Mouse (Mus musculus): Measurements from ENCODE around the gene Fam78a. TPM values are rescaled to one million over a fixed set of nuclear protein-coding genes. Genes with fewer than 3 reads are reported as not detected.

Fam78a gene
- total RNA-seq (2021), result 1 to 10 TPM; 6.2 to 9.6 TPM
- long read RNA-seq, experiment 1, full-length matches to known transcripts, result 1 of 6 reads
- long read RNA-seq, experiment 1, partial matches to known transcripts, result 2 of 6 reads
- long read RNA-seq, experiment 1, other reads (novel, unspliced or antisense), result 3 of 6 reads
- long read RNA-seq, experiment 2, partial matches to known transcripts, result 0 of 1 reads
- long read RNA-seq, experiment 2, other reads (novel, unspliced or antisense), result 1 of 1 reads

- DNase-seq (ENCODE audit: low spot score in 2 of 2), result peak; percentile 34 to 59
These were observed at the start of gene Fam78a for GRCm38 (mm10) chr2:32084111-32084871. Gene Fam78a, minus strand, starts transcription at chr2:32084857.

GRCm38 (mm10) chr2:32134039-32134438, 49.4 kb upstream of the Fam78a start:
- peak; percentile 90 to 94 for DNase-seq (ENCODE audit: low spot score in 2 of 2)

GRCm38 (mm10) chr2:32132567-32132992, 47.9 kb upstream of the Fam78a start:
- DNase-seq (ENCODE audit: low spot score in 2 of 2), result peak in 1 of 2 experiments; percentile 40

- no peak for DNase-seq (ENCODE audit: low spot score in 2 of 2)
These were observed 47.4 kb upstream of the Fam78a start for GRCm38 (mm10) chr2:32131866-32132566.

GRCm38 (mm10) chr2:32131205-32131834, 46.7 kb upstream of the Fam78a start:
- DNase-seq (ENCODE audit: low spot score in 2 of 2), result no peak

GRCm38 (mm10) chr2:32130435-32130834, 45.8 kb upstream of the Fam78a start:
- DNase-seq (ENCODE audit: low spot score in 2 of 2), result peak; percentile 63 to 66

- no peak for DNase-seq (ENCODE audit: low spot score in 2 of 2)
These were observed 44.9 kb upstream of the Fam78a start for GRCm38 (mm10) chr2:32129383-32130074.

GRCm38 (mm10) chr2:32128536-32128841, 43.8 kb upstream of the Fam78a start:
- DNase-seq (ENCODE audit: low spot score in 2 of 2), result no peak

GRCm38 (mm10) chr2:32127653-32128535, 43.2 kb upstream of the Fam78a start:
- DNase-seq (ENCODE audit: low spot score in 2 of 2), result no peak

GRCm38 (mm10) chr2:32121785-32122184, 37.1 kb upstream of the Fam78a start:
- DNase-seq (ENCODE audit: low spot score in 2 of 2), result no peak

- DNase-seq (ENCODE audit: low spot score in 2 of 2), result no peak
These were observed 36.5 kb upstream of the Fam78a start for GRCm38 (mm10) chr2:32121150-32121549.

- DNase-seq (ENCODE audit: low spot score in 2 of 2), result no peak
These were observed 35.4 kb upstream of the Fam78a start for GRCm38 (mm10) chr2:32119802-32120750.

- DNase-seq (ENCODE audit: low spot score in 2 of 2), result no peak
These were observed 31.2 kb upstream of the Fam78a start for GRCm38 (mm10) chr2:32115851-32116268.

- DNase-seq (ENCODE audit: low spot score in 2 of 2), result peak; percentile 33 to 45
These were observed 27.9 kb upstream of the Fam78a start for GRCm38 (mm10) chr2:32112548-32112947.

- DNase-seq (ENCODE audit: low spot score in 2 of 2), result peak in 1 of 2 experiments; percentile 57
These were observed 26.6 kb upstream of the Fam78a start for GRCm38 (mm10) chr2:32111268-32111667.

GRCm38 (mm10) chr2:32105930-32106329, 21.3 kb upstream of the Fam78a start:
- DNase-seq (ENCODE audit: low spot score in 2 of 2), result no peak

- peak in 1 of 2 experiments; percentile 33 for DNase-seq (ENCODE audit: low spot score in 2 of 2)
These were observed 20.7 kb upstream of the Fam78a start for GRCm38 (mm10) chr2:32105117-32105913.

- peak; percentile 48 to 72 for DNase-seq (ENCODE audit: low spot score in 2 of 2)
These were observed 19.5 kb upstream of the Fam78a start for GRCm38 (mm10) chr2:32104122-32104521.

Measured in left cerebral cortex, adult 18-20 months (tissue).